Mouse (Mus musculus) left cerebral cortex, adult 9 months (tissue): ENCODE measurements around the gene Icos.

ENCODE experiments used
- DNase-seq, 2 experiments: peaks; one replicate each; pipeline ENCODE4 v3.0.0; 2022; ENCODE audit warnings: low spot score in 2 of 2

Icos gene

GRCm38 (mm10) chr1:61039310-61039709 is 61.6 kb downstream of the Icos start:
- DNase-seq, result no peak

- DNase-seq, result peak; percentile 8 to 27
Measured at GRCm38 (mm10) chr1:61040401-61040800, 62.7 kb downstream of the Icos start.

GRCm38 (mm10) chr1:61042842-61043241 is 65.1 kb downstream of the Icos start:
- DNase-seq, result peak in 1 of 2 experiments; percentile 22

GRCm38 (mm10) chr1:61046055-61046705 is 68.5 kb downstream of the Icos start:
- no peak for DNase-seq

GRCm38 (mm10) chr1:61047336-61047735 is 69.6 kb downstream of the Icos start:
- no peak for DNase-seq
